Mouse (Mus musculus) lung, adult 18-20 months (tissue): Measurements from ENCODE around the gene Sh2d2a.
A peak's percentile ranks its signal among the peaks of the same experiment; 100 is the strongest.
"Not testable (repeated sequence)": the region's sequence is repeated elsewhere in the genome, so short reads cannot be mapped to it uniquely, and the experiment has no call there.

ENCODE experiments used
- DNase-seq, 2 experiments: peaks; one replicate each; pipeline ENCODE4 v3.0.0; 2022; ENCODE audit warnings: mixed read lengths in 2 of 2

Gene Sh2d2a

DNA sequence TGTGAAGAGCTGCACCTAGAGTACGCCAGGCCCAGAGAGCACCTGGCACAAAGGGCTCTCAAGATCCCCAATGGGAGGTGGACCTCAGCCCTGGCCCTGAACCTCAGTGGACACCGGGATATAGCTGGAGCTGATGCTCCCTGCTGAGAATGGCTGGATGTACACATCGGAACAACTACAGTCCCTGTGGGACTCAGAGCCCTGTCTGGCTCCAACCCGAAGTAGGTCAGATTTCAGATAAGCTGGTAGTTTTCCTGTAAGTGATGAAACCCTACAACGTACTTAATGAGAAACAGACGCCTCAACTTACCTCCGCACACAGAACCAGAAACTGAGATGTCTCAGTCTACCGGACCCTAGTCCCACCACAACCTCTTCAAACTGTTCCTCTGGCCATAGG lies 11.1 kb downstream of the Sh2d2a start:
- no peak for DNase-seq

DNA sequence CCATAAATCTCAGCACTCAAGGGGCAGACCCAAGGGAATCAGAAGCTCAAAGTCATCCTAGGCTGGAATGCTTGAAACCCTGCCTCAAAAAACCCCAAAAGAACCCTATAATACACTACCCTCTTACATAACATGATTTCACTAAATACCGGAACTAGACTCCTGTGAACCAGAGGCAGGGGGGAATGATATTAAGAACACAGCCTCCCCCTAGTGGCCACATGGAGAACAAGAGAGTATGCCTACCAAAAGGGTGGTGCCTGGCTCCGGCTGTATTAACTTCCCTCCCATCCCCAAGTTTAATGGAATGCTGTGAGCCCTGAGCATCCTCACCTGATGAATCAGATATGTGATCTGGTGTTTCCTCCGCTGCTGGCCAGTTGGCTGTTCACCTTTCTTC lies 13.3 kb downstream of the Sh2d2a start:
- peak; percentile 61 to 62 for DNase-seq

DNA sequence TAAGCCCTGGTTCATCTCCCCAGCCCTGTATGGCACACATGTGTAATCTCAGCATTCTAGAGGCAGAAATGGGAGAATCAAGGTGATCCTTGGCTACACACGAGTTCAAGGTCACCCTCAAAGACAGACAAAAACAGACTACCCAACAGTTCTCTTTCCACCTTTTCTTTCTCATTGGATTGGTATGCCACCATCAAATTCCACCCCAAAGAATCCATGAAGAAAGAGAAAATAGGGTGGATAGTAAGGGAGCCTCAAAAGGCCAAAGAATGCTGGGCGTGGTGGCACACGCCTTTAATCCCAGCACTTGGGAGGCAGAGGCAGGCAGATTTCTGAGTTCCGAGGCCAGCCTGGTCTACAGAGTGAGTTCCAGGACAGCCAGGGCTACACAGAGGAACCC lies 17.6 kb downstream of the Sh2d2a start:
- not testable (repeated sequence) for DNase-seq

DNA sequence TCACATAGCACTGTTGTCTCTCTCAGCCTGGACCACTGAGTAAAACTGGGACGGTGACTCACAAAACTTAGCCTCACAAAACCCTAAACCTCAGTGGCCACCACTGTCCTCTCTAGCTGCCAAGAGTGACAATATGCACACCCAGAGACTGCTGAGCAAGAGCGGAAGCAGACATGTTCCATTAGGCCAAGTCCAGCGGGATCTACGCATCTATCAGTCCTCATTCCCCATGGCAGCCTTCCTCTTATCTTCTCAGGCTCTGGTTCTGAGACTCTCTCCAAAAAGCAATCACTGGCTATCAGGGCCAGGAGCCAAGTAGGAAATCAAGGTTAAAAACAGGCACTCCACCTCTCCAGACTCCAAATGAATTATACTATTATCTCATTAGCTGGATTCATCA lies 31.2 kb downstream of the Sh2d2a start:
- DNase-seq, result no peak

DNA sequence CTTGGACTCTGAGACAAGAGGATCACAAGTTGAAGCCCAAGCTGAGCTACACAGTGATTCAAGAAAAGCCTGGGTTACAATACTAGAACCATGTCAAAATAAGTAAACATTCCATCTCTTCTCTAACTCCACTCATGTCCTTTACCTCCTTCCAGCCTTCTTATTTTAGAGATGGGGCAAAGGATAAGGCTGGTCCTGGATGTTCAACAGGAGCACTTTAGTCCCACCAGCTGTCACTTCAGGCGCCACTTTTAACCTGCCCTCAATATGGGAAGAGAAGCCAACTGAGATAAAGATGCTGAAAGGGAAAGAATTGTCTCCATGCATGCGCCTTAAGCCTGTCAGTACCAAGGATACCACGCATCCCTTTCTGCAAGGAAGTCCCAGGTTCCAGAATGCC lies 37.7 kb downstream of the Sh2d2a start:
- no peak for DNase-seq

DNA sequence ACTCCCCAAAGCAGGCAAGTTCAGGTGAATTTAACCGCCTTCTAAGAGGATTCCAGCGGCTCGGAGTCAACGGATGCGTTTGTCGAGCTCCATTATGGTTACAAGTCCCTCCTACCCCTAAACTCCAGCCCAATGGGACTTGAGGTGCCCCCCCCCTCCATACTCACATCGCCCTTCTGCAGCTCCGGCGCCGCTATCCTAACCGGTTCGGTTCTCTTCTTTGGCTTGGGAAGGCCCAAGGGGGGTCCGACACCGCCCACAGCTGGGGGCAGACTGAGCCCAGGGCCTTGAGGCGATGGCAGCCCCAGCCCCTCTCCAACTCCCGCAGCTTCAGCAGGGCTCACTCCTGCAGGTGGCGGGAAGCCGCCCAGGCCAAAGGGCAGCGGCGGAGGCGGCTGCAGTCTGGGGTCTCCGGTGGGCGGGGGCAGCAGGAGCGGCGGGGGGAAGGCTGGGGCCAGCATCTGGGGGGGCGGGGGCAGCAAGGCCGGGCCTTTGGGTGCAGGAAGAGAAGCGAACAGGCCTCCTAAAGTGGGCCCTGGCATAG lies 38.2 kb downstream of the Sh2d2a start:
- peak; percentile 21 to 24 for DNase-seq

DNA sequence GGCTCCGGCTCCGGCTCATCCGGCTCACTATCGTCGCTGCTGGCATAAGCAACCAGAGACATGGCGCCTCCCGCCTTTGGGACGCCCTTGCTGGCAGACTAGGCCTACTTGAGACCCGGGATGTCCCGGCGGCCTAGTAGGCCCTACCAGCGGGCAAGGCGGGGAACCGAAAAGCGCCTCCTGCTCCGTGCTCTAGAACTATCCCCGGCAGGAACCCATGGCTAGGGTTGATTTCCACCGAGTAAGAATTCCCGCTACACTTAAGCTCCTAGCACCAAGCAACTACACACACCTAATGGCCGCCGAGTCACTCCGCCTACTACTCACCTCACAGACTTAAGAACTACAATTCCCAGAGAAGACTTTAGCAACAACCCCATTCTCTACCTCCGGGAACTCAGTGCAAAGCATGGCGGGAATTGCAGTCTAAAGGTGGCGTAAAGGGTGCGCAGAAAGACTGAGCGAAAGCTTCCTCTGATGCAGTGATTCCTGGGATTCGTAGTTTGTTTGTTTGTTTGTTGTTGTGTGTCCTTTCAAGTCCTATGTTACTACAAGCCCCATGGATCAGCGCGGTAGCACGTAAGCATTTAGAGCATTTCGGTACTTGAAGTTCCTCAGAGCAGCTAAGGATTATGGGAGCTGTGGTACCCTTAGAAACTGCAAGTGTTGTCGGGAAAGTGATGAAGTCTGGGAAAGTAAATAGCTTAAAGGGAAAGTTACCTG lies 38.9 kb downstream of the Sh2d2a start, which contains the start of gene Prcc:
Gene Prcc, minus strand, starts transcription at position 328 of the 723 bp plus-strand sequence.
- peak; percentile 97 for DNase-seq

DNA sequence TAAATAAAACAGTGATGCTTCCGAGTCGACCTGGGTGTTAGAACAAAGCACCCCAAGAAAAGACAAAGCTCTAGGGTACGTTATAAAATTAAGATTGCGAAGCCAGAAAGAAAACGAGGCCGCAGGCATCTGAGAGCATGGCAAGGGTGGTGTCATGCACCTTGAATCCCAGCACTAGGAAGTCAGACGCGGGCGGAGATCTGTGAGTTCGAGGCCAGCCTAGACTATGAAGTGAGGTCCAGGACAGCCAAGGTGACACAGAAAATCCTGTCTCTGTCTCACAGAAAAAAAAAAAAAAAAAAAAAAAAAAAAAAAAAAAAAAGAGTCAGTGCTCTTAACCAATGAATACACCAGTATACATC lies 39.4 kb downstream of the Sh2d2a start:
- DNase-seq, result no peak

DNA sequence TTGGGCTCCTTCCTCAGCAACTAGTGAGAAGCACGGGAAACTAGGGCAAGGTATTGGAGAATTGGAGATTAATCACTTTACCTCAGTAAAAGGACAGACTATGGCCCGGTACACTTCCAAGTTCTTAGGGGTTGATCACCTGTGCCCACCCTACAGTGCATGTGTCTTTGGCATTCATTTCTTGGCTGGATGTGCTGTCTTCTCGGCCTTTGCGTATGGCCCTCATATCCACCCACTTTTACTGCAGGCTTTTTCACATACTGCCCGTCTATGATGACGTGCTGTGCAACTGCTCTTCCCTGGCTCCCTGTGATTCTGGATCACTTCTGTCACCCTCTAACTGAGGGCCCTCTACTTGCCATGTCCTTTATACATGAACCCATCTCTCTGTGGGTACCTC lies 39.9 kb downstream of the Sh2d2a start:
- no peak for DNase-seq

DNA sequence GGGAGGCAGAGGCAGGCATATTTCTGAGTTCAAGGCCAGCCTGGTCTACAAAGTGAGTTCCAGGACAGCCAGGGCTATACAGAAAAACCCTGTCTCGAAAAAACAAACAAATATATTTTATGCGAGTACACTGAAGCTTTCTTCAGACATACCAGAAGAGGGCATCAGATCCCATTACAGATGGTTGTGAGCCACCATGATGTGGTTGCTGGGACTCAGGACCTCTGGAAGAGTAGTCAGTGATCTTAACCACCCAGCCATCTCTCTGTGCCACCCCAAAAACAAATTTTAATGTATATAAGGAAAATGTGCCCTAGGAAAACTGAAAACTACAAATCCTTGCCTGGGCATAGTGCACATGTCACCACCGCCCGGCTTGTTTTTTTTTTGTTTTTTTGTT lies 40.8 kb downstream of the Sh2d2a start:
- DNase-seq, result not testable (repeated sequence)

DNA sequence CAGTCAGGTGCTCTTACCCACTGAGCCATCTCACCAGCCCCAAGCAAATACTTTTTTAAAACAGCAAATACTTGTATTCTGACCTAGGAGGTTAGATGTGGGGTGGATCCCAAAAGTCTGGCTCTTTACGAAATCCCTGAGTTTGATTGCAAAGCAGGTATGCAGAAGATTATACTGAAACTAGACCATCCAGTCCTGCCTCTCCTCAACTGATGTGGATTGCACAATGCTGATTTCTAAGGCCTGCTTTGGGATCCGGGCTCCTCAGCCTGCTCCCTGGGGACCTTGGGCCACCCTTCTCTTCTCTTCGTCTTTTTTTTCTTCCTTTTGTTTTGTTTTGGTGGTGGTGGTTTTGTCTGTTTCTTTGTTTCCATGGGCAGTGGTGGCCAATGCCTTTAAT lies 44.9 kb downstream of the Sh2d2a start:
- no peak for DNase-seq

DNA sequence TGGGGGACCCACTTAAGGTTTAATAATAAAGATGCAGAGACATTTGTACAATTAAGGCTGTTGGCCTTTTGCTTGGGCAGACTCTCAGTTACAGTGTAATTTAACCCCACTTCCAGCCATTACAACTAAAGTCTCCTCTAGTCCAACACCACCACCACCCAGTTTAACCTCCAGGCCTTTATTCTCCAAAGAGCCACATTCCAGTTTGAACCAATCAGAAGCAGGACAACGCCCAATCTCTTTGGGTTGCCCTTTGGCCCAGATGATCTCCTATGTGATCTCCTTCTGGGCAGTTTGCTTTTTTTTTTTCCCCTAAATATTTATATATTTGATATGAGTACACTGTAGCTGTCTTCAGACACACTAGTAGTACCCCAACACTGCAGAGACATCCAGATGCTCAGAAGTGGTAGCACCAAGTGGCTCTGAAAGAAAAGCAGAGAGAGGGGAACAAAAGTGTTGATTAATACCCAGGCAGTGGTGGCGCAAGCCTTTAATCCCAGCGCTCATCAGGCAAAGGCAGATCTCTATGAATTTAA lies 46.9 kb downstream of the Sh2d2a start:
- no peak for DNase-seq

DNA sequence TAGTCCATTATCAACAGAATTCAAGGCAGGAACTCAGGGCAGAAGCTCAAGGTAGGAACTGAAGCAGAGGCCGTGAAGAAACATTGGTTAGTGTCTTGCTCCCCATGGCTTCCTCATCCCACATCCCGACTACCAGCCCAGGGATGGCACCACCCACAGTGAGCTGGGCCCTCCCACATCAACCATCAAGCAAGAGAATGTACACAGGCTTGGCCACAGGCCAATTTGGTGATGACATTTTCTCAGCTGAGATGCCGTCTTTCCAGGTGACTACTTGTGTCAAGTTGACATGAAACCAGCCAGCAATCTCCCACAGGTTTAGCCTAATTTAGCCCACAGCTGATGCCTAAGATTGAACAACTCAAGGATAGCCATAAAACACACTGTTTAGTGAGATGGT lies 52.7 kb downstream of the Sh2d2a start:
- no peak for DNase-seq

DNA sequence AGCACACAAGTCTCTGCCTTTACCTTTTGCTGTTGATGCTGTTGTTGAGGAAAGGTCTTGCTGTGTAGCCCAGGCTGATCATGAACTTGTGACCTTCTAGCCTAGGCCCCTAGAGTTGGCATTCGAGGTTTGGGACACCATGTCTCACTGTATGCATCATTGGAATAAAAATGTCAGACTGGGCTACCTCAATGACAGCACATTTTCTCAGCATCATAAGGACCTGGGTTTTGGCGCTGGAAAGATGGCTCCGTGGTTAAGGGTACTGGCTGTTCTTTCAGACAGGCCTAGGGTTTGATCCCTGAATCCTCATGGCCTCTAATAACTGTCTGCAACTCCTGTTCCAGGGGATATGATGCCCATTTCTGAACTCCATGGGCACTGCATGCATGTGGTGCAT lies 53.2 kb downstream of the Sh2d2a start:
- DNase-seq, result no peak

DNA sequence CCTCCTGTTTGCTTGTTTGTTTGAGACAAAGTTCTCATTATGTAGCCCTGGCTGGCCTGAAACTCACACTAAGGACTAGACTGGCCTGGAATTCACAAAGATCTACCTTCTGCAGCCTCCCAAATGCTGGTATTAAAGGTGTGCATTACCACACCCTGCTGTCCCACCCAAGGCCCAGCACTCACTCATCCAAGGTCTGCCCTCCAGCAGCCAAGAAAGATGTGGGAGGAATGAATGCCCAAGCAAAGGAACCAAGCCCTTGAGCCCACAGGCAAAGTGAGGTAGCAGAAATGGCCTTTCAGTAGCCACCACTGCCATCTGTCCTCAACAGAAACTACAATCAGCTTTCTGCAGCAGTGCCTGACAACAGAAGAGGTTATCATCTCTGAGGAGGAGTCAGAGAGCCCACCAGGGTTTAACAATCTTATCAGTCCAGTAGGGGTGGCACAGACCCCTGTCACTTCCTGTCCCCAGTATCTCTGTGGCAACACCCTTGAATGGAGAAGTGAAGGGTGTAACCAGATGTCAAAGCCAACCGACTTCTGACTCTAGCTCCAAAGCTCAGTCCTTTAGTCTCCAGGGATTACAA lies 54.6 kb downstream of the Sh2d2a start:
- DNase-seq, result no peak

DNA sequence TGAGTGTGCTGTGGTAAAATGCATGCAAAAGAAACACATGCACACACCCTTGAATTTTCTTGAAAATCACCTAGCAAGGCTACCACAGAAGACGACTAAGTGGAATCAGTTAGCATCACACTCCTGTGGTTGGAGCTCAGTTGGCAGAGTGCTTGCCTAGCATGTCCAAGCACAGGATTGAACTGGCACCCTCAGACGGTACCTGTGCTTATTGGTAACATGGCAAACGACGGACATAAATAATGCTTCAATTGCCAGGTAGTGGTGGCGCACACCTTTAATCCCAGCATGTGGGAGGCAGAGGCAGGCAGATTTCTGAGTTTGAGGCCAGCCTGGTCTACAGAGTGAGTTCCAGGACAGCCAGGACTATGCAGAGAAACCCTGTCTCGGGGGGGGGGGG lies 55.4 kb downstream of the Sh2d2a start:
- DNase-seq, result not testable (repeated sequence)

DNA sequence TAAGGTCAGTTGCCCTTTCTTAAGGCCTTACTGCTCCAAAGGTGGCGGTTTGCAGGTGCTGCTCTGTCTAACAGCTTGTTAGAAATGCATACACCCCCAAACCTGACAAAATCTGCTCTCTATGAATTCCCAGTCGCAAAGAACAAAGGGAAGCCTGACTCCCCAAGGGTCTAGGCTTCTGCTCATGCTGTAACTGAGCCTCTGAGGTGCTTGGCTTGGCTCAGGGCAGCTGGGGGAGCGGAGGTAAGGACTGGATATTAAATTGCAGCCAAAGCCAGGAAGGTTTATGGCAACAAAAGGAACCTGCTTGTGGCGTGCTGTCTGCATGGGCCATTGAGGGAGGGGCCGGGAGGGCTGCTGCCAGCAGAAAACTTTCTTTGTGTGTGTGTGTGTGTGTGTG lies 57.3 kb downstream of the Sh2d2a start:
- no peak for DNase-seq
